Mouse (Mus musculus) E14TG2a.4 (cell line): Measurements from ENCODE around the gene Lrrk2.

Source experiments
- H3K27me3 ChIP-seq: 2 replicates; pipeline ENCODE4 v1.6.1; 2014; ENCODE audit warnings: low read length, control low read depth; ENCODE audit not compliant: insufficient read depth
- H3K36me3 ChIP-seq: 2 replicates; pipeline ENCODE4 v1.6.1; 2014; ENCODE audit warnings: low read length, control low read depth; ENCODE audit not compliant: insufficient read depth
- H3K4me1 ChIP-seq: replicated peaks from 2 replicates; pipeline ENCODE4 v1.6.1; 2014; ENCODE audit warnings: low read depth, low read length, control low read depth
- H3K4me3 ChIP-seq: replicated peaks from 2 replicates; pipeline ENCODE4 v1.5.1; 2014; ENCODE audit warnings: mild to moderate bottlenecking, low read length
- H3K9me3 ChIP-seq: 2 replicates; pipeline ENCODE4 v1.6.1; 2014; ENCODE audit warnings: low read length, control low read depth
- CTCF ChIP-seq: conservative IDR thresholded peaks from 2 replicates; pipeline ENCODE4 v1.5.1; 2014; ENCODE audit warnings: low read length
- NANOG ChIP-seq: IDR thresholded peaks from 2 replicates; pipeline ENCODE4 v1.6.1; 2014; ENCODE audit warnings: borderline replicate concordance, low read length, mixed read lengths
- POU5F1 ChIP-seq: IDR thresholded peaks from 2 replicates; pipeline ENCODE4 v1.6.1; 2014; ENCODE audit warnings: low read length, borderline replicate concordance

Lrrk2 gene

DNA sequence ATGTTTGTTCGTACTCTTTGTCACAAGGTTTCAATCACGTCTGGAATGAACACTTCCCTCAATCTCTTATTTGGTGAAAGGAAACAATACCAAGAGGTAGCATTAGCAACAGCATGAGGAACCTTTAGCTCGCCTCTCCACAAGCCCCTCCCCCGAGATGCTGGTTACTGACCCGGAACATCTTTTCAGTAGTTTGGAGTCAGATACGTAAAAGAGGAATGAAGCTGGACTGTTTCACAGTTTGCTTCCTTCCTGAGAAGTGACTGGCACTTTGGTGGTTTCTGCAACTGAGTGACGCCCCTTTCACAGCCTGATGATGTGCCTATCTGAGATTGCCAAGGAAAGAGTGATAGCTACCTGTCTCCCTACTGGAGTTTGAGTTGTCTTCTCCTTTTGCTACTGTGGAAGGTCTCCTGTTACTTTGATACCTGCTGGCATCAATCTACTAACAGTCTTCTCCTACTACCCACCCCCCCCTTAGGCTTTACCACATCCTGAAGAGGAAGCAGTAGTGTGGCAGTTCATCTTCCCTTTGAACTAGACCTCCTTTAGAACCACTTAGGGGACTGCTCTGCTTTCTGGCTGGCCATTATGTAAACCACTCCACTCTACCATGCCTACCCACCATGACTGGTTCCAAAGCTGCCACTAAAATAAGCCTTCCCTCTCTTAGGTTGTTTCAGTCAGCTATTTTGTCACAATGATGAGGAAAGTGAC is 29.2 kb upstream of the Lrrk2 start:
- Histone ChIP-seq H3K36me3 (no peaks in the 10 kb centered on the region), H3K27me3 (no peaks in the 10 kb centered on the region), H3K9me3 (peaks cover 2% of the 10 kb centered on the region; the same call in 1 of the 2 replicates), H3K4me3 (no peak overlapping the region), H3K4me1 (no peaks in the 10 kb centered on the region)
- TF ChIP-seq POU5F1, result no peak
- TF ChIP-seq NANOG, result no peak
- no peak for TF ChIP-seq CTCF

DNA sequence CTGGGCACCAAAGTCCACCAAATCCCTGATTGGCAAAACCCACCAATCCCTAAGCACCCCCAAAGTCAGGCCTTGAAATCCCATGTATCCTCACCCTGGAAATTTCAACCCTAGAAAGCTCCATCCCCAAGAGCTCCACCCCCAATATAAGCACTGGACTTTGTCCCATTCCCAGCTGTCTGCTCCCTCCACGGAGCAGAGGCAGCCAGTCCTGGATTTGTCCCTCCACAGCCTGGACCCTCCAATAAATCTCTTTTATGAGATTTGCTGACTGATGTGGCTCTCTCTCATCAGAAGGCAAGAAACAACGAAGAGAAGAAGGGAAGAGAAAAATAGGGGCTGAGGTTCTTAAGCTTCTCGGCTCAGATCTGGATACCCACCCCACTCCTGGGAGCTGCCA is 22.7 kb upstream of the Lrrk2 start:
- Histone ChIP-seq H3K36me3 (no peaks in the 10 kb centered on the region), H3K27me3 (no peaks in the 10 kb centered on the region), H3K4me1 (no peaks in the 10 kb centered on the region), H3K4me3 (no peak overlapping the region), H3K9me3 (0 out of 2 replicates have a peak, but pooled peaks cover 5% of the 10 kb centered on the region)
- TF ChIP-seq CTCF (no peak), NANOG (no peak), POU5F1 (no peak)

DNA sequence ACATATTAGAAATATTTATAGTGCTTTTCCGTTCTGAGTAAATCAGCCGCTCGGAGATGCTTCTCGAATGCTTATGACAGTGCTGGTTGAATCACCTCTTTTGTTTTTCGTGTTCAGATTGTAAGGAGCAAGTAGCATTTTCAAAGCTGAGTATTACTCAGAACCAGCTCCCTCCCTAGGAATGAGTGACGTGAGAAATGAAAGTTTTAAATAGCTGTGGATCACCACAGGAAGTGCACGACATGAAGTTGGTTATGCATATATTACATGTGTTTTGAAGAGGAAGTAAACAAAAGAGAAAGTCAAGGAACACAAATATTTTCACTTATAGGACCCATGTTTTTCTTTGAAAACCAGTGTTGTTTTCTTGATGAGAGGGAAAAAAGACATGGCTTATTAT is 21.5 kb upstream of the Lrrk2 start:
- Histone ChIP-seq H3K4me3 (no peak overlapping the region), H3K9me3 (0 out of 2 replicates have a peak, but pooled peaks cover 5% of the 10 kb centered on the region), H3K4me1 (no peaks in the 10 kb centered on the region), H3K36me3 (no peaks in the 10 kb centered on the region), H3K27me3 (no peaks in the 10 kb centered on the region)
- TF ChIP-seq NANOG, result no peak
- TF ChIP-seq CTCF, result no peak
- no peak for TF ChIP-seq POU5F1

- Histone ChIP-seq H3K4me1 (no peaks in the 10 kb centered on the region), H3K36me3 (no peaks in the 10 kb centered on the region), H3K27me3 (no peaks in the 10 kb centered on the region), H3K9me3 (peaks cover 8% of the 10 kb centered on the region; the same call in 1 of the 2 replicates), H3K4me3 (no peak overlapping the region)
- no peak for TF ChIP-seq NANOG
- no peak for TF ChIP-seq CTCF
- TF ChIP-seq POU5F1, result no peak
Observed at GRCm38 (mm10) chr15:91658227-91658626, 14.7 kb upstream of the Lrrk2 start.

GRCm38 (mm10) chr15:91660277-91661078 is 12.5 kb upstream of the Lrrk2 start:
- Histone ChIP-seq H3K9me3 (peaks cover 3% of the 10 kb centered on the region; the same call in 1 of the 2 replicates), H3K36me3 (no peaks in the 10 kb centered on the region), H3K4me1 (no peaks in the 10 kb centered on the region), H3K4me3 (no peak overlapping the region), H3K27me3 (no peaks in the 10 kb centered on the region)
- no peak for TF ChIP-seq CTCF
- TF ChIP-seq POU5F1, result no peak
- no peak for TF ChIP-seq NANOG

GRCm38 (mm10) chr15:91661079-91661369 is 12.0 kb upstream of the Lrrk2 start:
- H3K36me3 ChIP-seq, result no peaks in the 10 kb centered on the region
- H3K4me3 ChIP-seq, result no peak overlapping the region
- H3K27me3 ChIP-seq, result no peaks in the 10 kb centered on the region
- no peaks in the 10 kb centered on the region for H3K4me1 ChIP-seq
- H3K9me3 ChIP-seq, result peaks cover 3% of the 10 kb centered on the region; the same call in 1 of the 2 replicates
- TF ChIP-seq CTCF (no peak), NANOG (no peak), POU5F1 (no peak)

- Histone ChIP-seq H3K9me3 (no peaks in the 10 kb centered on the region), H3K27me3 (no peaks in the 10 kb centered on the region), H3K36me3 (no peaks in the 10 kb centered on the region), H3K4me1 (no peaks in the 10 kb centered on the region), H3K4me3 (no peak overlapping the region)
- TF ChIP-seq POU5F1, result no peak
- no peak for TF ChIP-seq CTCF
- TF ChIP-seq NANOG, result no peak
Observed at GRCm38 (mm10) chr15:91664586-91665132, 8.3 kb upstream of the Lrrk2 start.

GRCm38 (mm10) chr15:91665530-91665929 is 7.4 kb upstream of the Lrrk2 start:
- Histone ChIP-seq H3K36me3 (no peaks in the 10 kb centered on the region), H3K9me3 (no peaks in the 10 kb centered on the region), H3K27me3 (no peaks in the 10 kb centered on the region), H3K4me1 (no peaks in the 10 kb centered on the region), H3K4me3 (no peak overlapping the region)
- no peak for TF ChIP-seq CTCF
- TF ChIP-seq POU5F1, result no peak
- no peak for TF ChIP-seq NANOG

GRCm38 (mm10) chr15:91671216-91671615 is 1.8 kb upstream of the Lrrk2 start:
- H3K4me1 ChIP-seq, result peaks cover 11% of the 10 kb centered on the region
- H3K4me3 ChIP-seq, result no peak overlapping the region
- H3K36me3 ChIP-seq, result no peaks in the 10 kb centered on the region
- H3K9me3 ChIP-seq, result no peaks in the 10 kb centered on the region
- peaks cover 23% of the 10 kb centered on the region for H3K27me3 ChIP-seq
- TF ChIP-seq NANOG, result no peak
- TF ChIP-seq CTCF, result no peak
- no peak for TF ChIP-seq POU5F1
